Mouse (Mus musculus) CH12F3 (cell line): ENCODE measurements around the gene Ncbp2.
"Not testable (repeated sequence)": the region's sequence is repeated elsewhere in the genome, so short reads cannot be mapped to it uniquely, and the experiment has no call there.

Source experiments
- in situ Hi-C: fragments of 300-500 bp; cut with MboI; formaldehyde crosslinking; loops from 2 replicates; pipeline ENCODE4 v1.14.3; 2020; ENCODE audit warnings: low sequenced_read_pairs

The Ncbp2 gene

DNA sequence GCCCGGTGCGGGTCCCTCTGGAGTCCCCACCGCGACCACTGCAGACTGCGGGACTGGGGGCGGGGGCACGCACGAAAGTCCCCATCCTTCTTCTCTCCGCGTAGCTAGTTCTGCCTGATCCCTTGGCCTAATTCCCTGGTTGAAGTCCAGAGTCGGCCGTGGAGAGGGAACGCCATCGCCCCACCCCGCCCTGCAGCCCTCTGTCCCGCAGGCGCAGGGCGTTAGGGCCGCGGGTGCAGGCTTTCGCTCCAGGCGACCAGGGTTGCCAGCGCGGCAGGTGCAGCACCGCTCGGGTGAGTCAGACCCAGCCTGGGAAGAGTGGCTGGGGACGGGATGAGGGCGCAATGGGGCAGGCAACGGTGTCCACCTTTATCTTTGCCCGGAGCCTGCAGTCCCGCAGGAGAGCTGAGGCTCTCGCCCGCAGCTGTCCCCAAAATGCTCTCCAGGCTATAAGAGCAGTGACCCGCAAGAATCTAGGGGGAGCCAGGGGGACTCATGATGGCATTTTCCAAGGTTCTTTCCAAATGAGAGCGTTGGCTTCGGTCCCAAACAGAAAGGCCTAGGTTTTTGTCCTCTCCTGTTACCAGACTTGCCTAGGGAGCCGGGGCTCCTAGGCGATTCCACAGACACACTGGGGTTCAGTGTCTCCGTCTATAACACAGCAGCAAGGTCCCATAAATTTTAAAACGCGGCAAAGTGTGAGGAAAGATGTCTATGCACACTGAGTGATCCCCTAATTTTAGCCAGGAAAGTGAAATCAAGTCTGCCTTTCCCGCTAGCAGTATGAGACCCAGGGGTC lies 14.4 kb upstream of the Ncbp2 start, which contains the start of gene Pigz:
Pigz (plus strand) TSS at position 101 of the 799 bp plus-strand sequence.
- in situ Hi-C loops = no loop called here

DNA sequence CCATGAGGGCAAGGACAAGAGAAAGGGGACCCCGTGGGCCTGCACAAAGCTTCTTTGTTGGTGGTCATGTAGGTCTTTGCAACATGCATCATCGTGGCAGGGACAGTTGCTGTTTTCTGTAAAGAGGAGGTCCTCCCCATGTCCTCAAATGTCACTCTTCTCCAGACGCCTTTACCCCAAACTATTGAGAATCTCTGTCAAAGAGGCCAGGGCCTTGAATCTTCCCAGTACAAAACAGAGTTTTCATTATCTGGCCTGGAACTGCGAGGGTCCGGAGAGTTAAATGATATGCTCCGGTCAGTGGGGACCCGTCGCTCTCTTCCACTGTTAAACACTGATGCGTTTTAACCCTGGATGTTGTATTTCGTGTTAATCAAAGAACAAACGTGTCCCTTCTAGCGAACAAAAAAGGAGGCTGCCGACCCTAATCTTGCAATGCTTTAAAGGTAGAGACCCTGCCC lies 13.7 kb upstream of the Ncbp2 start:
- in situ Hi-C loops = no loop called here

DNA sequence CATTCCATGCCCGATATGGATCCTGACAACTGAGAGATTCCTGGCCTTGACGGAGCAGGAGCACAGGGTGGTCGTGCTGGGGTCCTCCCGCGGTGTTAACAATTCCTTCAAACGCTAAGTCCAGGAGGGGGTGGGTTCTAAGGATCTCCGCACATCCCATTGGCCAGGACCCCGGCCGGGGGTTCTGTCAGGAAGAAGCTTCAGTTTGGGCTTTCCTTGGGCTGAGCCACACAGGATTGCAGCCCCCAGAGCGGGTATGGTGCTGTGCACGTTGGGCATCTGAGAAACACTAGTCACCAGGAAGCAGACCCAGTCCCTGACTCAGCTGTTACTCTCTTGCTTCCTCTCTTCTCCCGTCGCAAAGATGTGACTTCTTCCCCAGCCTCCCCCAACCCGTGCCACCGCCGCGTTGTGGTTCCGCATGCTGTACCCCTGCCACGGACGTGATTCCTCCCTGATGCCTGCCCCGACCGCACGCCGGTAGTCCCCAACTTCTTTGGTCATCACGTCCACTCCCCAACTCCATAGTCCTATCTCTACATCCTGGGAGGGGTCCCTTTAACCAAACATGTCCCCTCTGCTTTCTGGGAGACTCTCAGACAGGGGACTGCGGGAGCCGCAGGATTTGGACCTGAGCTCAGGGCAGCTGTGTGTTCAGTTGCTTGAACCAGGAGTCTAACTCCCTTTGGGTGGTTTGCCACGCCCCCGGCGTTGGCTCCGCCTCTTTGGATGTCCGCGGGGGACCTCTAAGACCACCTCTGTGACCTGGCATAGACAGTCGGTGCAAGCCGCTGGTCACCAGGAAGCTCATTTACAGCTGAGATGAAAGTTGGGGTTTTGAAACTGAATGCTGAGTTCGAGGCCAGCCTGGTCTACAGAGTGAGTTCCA lies 13.0 kb upstream of the Ncbp2 start:
- in situ Hi-C loops = no loop called here

DNA sequence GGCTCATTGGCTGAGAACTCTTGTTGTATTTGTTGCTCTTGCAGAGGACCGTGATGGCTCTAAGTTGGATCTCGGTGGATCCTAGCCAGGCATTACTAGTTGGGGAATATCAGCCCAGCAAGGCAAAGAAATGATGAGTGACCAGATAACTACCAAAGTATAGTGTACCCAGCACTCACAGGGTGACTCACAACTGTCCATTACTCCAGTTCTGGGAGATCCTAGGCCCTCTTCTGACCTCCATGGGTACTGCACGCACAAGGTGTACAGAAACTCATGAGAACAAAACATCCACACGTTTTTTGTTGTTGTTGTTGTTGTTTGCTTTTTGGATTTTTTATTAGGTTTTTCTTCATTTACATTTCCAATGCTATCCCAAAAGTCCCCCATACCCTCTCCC lies 11.7 kb upstream of the Ncbp2 start:
- in situ Hi-C loops = no loop called here

DNA sequence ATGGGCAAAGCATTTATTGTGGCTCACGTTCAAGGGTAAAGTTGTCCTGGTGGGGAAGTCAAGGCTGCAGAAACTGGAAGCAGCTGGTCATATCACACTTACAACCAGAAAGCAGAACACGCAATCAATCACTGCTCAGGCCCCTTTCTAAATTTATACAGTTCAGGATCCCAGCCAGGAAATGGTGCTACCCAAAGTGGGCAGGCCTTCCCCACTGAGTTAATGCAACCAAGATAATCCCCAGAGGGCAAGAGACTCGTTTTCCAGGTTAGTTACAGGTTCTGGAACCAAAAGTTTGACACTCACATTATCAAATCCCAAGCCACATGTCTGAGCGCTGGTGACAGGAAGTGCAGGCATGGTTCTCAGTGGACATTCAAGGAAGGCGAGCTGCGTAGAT lies 9.5 kb upstream of the Ncbp2 start:
- in situ Hi-C loops = no loop called here

DNA sequence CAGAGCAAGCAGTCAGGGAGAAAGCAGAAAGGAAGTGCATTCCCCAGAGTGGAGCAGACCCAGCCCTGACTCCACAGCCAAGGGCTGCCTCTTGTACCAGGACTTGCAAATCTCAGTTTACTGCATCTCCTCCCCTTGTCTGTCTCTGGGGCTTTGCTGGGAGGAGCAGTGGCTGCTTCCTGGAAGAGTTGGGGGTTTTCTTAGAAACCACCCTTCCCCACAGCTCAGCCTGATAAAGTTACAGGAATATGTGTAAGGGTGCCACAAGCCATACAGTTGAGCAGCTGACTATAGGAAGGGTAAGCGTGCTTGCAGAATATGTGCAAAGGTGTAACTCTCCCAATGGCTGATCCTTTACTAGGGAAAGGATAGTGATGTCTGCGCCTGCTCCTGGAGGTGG lies 7.7 kb upstream of the Ncbp2 start:
- in situ Hi-C loops = no loop called here

DNA sequence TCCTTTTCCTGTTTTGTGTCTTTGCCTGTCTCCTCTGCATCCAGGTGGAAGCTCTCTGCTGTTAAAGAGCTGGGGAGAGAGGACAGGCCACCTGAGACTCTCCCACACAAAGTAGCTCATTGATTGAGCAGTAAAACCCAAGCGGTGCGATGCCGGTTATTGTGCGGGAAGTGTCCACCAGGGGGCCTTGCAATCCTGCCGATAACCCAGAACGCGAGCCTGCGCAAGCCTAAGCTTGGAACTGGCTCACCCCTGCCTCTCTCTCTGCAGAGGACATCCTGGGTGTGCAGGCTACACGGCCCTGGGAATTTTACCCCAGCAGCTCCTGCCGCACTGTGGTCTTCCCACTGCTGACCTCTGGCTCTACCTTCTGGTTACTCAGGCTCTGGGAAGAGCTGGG lies 4.3 kb upstream of the Ncbp2 start:
- in situ Hi-C loops = no loop called here

DNA sequence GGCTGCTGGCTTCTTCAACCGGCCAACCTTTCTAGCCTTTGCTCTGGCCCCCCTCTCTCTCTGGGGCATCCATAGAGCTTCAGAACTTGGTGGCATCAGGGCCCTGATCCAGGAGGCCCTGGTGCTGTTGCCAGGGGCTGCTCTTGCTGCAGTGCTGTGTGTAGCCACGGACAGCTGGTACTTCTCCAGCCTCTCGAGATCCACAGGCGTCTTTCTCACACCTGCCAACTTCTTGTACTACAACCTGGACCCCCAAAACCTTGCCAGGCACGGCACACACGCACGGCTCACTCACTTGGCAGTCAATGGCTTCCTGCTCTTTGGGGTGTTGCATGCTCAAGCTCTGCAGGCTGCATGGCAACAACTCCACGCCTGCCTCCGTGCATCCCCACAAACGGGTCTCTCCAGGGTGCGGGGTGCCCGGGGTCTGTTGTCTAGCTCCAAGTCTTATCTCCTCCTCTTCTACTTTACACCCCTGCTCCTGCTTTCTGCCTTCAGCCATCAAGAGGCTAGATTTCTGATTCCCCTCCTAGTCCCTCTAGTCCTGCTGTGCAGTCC lies 3.5 kb upstream of the Ncbp2 start:
- in situ Hi-C loops = no loop called here

DNA sequence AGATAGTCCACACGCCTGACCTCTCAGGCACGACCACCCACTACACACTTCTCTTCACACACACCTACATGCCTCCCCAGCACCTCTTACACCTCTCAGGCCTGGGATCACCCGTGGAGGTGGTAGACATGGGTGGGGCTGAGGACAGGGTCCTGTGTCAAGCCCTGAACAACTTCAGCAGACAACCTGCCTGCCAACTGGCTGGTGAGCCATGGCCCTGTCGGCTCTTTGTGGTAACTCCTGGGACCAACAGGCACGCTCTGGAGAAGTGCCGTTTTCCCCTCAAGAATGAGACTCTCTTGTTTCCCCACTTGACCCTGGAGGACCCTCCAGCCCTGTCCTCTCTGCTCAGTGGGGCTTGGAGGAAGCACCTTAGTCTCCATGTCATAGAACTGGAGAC lies 2.9 kb upstream of the Ncbp2 start:
- in situ Hi-C loops = no loop called here

DNA sequence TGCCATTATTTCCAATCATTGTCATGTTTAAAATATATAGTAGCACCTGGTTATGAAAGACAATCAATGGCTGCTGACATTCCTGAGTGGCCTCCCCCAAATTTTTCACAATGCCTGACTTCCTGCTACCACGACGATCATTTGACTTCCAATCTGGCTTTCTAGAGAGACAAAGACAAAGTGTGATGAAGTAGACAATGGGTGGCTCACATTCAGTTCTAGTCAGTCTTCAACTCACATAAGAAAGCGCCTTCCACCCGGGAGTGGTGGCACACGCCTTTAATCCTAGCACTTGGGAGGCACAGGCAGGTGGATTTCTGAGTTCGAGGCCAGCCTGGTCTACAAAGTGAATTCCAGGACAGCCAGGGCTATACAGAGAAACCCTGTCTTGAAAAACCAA lies 2.3 kb upstream of the Ncbp2 start:
- in situ Hi-C loops = not testable (repeated sequence)

DNA sequence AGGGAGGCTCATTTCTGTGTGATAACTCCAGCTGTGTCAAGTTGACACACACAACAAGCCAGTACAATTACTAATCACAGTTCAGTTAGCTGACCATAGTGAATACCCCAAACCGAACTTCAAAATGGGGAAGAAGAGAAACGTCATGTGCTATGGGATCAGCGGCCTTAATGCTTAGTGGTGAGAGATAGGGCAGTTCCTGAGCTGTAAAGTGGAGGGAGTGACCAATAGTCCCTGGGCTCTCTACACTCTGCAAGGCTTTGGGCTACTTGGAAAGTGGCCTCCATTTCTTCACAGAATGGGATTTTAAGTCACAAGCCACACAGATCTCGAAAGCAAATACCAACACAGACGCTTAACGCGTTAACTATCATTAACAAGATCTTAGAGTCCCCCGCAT lies 980 bp upstream of the Ncbp2 start:
- in situ Hi-C loops = no loop called here

DNA sequence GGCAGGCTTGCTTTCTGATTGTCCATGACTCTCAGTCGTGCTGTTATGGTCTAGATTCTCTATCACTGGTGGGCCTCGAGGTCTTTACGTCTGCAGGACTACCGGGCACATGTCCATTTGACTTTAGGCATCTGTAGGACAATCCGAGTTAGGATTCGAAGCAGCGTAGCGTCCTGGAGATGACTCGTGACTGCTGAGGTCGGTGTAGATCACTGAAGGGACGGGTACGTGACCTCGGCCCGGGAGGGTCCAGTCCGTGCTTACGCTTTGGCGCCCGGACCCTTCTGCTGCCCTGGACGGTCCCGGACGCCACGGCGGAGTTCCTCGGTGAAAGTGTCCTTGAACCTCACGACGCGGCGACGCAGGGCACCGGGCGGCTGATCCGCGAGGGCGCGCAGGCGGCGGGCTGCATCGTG lies 404 bp upstream of the Ncbp2 start:
- in situ Hi-C loops = no loop called here

DNA sequence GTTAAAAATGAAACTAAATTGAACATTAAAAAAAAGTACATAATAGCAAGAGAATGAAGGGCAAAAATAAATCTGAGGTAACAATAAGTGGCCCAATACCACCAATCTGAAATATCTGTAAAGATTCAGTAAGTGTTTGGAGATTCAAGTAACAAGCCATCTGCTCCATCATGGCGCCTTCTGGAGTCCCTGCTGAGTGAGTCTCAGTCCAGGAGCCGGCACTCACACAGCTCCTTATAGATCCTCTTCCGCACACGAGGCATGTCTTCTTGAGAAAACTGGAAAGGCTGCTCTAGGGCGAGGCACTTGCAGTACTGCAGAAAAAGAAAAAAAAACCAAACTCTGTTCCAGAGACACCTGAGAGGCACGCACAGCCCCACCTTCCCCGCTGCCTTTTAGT lies 14.9 kb downstream of the Ncbp2 start:
- in situ Hi-C loops = no loop called here

DNA sequence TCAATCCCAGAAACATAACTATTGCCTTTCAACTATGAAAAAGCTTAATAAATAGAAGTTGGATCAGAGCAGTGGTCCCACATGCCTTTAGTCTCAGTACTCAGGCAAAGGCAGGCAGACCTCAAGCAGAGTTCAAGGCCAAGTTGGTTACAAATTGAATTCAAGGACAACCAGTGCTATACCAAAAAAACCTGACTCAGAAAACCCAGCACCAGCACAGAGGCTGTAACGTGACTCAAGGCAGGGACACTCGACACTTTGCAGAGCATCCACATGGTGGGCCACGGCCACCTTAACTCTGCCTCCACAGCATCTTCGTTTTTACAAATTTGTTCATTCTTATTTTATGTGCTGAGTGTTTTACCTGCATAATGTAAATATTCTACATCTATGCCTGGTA lies 26.9 kb downstream of the Ncbp2 start:
- in situ Hi-C loops = no loop called here

DNA sequence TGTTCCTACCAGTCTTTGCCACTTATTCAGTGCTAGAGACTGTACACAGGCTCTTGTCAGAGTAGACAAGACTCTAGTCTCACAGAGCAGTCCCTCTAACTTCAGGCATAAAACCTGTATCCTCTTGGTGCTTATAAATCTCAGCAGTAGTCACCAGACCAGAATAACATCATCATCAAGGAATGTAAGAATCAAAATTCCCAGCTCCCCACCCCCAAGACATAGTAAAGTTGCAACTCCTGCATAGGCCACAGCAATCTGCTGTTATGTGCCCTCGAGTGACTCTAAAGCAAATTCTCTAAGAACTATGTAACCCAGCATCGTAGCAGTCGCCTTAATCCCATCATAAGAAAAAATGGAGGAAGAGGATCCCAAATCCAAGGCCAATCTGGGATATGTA lies 31.2 kb downstream of the Ncbp2 start:
- in situ Hi-C loops = no loop called here

DNA sequence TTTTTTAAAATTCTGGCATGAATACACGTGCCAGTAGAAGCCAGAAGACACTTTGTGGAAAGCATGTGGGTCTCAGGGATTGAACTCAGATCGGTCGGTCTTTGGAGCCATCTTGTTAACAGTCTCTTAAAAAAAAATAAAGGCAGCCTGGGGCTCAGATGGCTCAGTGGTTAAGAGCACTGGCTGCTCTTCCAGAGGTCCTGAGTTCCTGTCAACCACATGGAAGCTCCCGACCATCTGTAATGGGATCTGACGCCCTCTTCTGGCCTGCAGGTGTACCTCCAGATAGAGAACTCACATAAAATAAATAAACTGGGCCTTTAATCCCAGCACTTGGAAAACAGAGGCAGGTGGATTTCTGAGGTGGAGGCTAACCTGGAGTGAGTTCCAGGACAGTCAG lies 32.6 kb downstream of the Ncbp2 start:
- in situ Hi-C loops = no loop called here

DNA sequence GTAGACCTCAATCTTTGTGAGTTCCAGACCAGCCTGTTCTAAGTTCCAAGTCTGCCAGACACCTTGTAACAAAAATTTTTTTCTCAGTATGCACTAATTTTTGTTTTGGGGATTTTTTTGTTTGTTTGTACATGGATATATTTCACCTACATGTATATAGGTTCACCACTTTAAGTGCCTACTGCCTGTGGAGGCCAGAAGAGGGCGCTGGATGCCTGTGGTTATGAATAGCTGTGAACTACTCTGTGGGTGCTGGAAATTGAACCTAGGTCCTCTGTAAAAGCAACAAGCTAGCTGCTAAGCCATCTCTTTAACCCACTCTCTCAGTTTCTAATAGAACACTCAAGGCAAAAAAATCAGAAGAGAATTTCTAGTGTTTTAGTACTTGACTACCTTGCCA lies 43.7 kb downstream of the Ncbp2 start:
- in situ Hi-C loops = no loop called here

DNA sequence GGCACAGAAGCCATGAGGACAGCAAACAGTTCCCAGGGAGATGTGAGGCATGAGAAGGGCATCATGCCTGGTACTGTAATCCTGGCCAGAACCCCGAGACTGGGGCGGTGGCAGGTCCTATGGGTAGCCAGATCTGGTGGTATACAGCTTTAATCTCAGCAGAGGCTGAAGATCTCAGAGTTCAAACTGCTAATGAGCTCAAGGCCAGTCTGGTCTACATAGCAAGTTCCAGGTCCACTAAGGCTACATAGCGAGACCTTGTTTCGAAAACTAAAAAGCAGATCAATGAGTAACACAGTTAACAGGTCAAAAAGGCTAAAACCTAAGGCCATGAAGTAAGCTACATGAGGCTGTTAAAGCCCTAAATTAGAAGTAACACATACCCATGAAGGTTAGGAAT lies 44.9 kb downstream of the Ncbp2 start:
- in situ Hi-C loops = no loop called here

DNA sequence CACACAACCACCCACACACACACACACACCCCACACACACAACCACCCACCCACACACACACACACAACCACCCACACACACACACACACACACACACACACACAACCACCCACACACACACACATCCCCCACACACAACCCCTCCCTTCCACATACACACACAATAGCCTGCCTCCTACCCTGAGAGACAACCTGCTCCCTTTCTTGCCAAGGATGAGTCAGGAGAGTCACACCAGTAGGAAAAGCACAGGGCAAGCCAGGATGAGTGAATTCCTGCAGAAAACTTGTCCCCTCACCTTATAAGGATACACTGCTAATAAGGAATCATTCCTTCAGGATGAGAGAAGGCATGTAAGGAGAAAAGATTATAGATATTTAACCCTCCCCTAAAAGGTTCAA lies 45.6 kb downstream of the Ncbp2 start:
- in situ Hi-C loops = no loop called here

DNA sequence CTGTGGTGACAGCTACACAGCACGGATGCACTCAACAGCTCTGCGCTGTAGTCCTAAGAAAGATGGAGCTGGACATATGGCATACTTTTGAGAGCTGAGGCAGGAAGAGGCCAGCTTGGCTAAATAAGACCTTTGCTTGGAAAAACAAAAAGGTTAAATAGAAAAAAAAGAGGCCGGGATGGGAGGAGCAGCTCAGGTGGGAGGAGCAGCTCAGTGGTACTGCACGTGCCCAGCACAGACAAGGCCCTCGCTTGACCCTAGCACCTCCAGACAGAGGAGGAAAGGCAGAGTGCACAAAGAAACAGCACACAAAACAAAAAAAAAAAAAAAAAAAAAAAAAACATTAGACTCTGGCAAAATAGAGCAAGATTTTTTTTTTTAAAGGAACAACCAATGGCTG lies 48.1 kb downstream of the Ncbp2 start:
- in situ Hi-C loops = no loop called here

DNA sequence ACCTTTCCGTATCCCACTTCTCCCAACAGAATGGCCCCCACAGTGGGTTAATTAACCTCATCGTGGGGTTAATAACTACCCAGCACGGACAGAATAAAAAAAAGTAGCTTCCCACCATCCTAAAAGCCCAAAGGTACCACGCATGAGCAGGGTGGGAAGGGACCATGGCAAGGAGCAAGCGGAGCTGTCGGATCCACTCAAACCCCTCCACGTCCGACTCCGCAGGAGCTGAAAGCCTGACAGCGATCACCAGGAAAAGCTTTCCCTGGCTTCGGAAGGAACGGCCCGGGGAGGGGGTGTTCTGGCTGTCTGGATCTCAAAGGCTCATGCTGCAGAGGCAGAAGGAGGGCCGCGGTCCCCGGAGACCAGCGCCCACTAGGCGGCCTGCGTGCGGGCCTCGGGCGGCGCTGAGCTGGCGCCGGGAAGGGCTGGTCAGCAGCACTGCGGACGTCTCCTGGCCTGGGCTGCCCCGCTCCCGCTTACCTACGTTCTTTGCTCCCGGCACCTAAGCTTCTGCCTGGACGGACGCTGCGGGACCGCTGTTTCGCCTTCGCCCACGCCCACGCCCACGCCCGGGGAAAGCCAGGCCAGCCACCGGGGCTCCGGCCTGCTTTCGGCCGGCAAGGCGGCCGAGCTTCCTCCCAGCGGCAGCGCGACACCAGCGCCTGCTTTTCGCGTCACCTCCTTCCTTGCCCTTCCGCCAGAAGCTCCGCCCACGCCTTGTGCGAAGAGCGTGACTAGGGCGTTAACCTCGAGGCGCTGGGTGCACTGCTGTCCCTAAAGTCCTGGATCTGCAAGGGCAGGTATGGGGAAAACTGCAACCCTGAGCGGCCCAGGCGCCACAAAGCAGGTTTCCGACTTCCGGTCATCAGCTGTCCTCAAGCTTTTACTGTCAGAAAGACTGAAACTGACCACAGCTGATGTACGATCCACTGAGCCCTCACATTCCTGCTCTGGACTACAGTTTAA lies 54.5 kb downstream of the Ncbp2 start, which contains the start of gene Senp5:
Senp5 (minus strand) TSS at position 779 of the 969 bp plus-strand sequence.
- in situ Hi-C loops = no loop called here
